Mouse (Mus musculus): ENCODE measurements around the gene Akap5.

DNA sequence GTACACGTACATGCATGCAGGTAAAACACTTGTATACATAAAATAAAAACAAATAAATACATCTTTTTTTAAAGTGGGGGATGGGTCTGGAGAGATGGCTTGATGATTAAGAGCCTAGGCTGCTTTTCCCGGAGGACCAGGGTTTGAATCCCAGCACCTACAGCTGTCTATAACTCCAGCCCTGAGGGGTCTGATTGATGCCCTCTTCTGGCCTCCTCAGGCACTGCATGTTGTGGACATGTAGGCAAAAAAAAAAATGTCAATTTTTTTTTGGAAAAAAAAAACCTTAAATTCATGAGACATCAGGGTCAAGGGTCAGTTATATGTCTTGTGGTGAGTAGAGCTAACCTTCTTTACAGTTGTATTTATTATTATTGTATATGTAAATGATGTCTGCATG, 34.4 kb upstream of the Akap5 start:
- TF ChIP-seq GATA1 (IDR thresholded peaks at IDR 0.05; ENCODE audit: low read length) (no peak), TAL1 (IDR thresholded peaks at IDR 0.05; ENCODE audit: low read length) (no peak)

Measured in erythroblast, embryonic 14.5 days (primary cell).